Mouse (Mus musculus) neural tube, embryonic 14.5 days (tissue): ENCODE results near the gene Cactin. TPM values are rescaled to one million over a fixed set of nuclear protein-coding genes. Genes with fewer than 3 reads are reported as not detected.

Experiments used
- ATAC-seq: fragments of 200-750 bp; cut with Nextera tagmentation; 2 replicates; pipeline ENCODE4 v1.8.0; 2017; ENCODE audit warnings: low read depth, mild to moderate bottlenecking, moderate TSS enrichment, moderate library complexity
- H3K27ac ChIP-seq: fragments of 300-500 bp; sonication (generic); 2 replicates; pipeline ENCODE4 v1.5.1; 2014; ENCODE audit warnings: low read depth, mild to moderate bottlenecking, control low read depth, low read length, moderate library complexity, mixed read lengths
- H3K27me3 ChIP-seq: fragments of 300-500 bp; sonication (generic); 2 replicates; pipeline ENCODE4 v1.6.1; 2014; ENCODE audit warnings: low read length; ENCODE audit not compliant: control insufficient read depth, insufficient read depth
- H3K36me3 ChIP-seq: fragments of 300-500 bp; sonication (generic); 2 replicates; pipeline ENCODE4 v1.6.1; 2014; ENCODE audit warnings: low read length, mixed read lengths; ENCODE audit not compliant: control insufficient read depth, insufficient read depth
- H3K4me1 ChIP-seq: fragments of 300-500 bp; sonication (generic); 2 replicates; pipeline ENCODE4 v1.6.1; 2014; ENCODE audit warnings: low read length; ENCODE audit not compliant: control insufficient read depth, insufficient read depth
- H3K4me2 ChIP-seq: fragments of 300-500 bp; sonication (generic); 2 replicates; pipeline ENCODE4 v1.6.1; 2014; ENCODE audit warnings: mild to moderate bottlenecking, low read depth, low read length, control low read depth
- H3K4me3 ChIP-seq: fragments of 300-500 bp; sonication (generic); 2 replicates; pipeline ENCODE4 v1.5.1; 2014; ENCODE audit warnings: low read depth, low read length, control low read depth, mixed read lengths
- H3K9ac ChIP-seq: fragments of 300-500 bp; sonication (generic); replicated peaks from 2 replicates; pipeline ENCODE4 v1.6.1; 2014; ENCODE audit warnings: low read depth, mild to moderate bottlenecking, control low read depth, low read length, mixed read lengths
- H3K9me3 ChIP-seq: fragments of 300-500 bp; sonication (generic); 2 replicates; pipeline ENCODE4 v1.6.1; 2016; ENCODE audit warnings: low read length; ENCODE audit not compliant: control insufficient read depth
- WGBS: fragments of 180-500 bp; shearing (Covaris S2); extraction: QIAGEN DNeasy Blood & Tissue Kit; methylation state at CpG from one replicate; pipeline ENCODE4 v1.1.7; 2014; 5-methylcytosine and 5-hydroxymethylcytosine counted together
- polyA plus RNA-seq: library from polyadenylated mRNA; unstranded; fragments of >200 nt; fragmentation: Nextera tagmentation; extraction: Ambion mirVana; gene quantifications from 2 replicates; pipeline ENCODE4 v1.2.1, GENCODE M21; 2014

Cactin gene
- polyA plus RNA-seq, 1 experiment from 2014 or later: 14.3 TPM

DNA sequence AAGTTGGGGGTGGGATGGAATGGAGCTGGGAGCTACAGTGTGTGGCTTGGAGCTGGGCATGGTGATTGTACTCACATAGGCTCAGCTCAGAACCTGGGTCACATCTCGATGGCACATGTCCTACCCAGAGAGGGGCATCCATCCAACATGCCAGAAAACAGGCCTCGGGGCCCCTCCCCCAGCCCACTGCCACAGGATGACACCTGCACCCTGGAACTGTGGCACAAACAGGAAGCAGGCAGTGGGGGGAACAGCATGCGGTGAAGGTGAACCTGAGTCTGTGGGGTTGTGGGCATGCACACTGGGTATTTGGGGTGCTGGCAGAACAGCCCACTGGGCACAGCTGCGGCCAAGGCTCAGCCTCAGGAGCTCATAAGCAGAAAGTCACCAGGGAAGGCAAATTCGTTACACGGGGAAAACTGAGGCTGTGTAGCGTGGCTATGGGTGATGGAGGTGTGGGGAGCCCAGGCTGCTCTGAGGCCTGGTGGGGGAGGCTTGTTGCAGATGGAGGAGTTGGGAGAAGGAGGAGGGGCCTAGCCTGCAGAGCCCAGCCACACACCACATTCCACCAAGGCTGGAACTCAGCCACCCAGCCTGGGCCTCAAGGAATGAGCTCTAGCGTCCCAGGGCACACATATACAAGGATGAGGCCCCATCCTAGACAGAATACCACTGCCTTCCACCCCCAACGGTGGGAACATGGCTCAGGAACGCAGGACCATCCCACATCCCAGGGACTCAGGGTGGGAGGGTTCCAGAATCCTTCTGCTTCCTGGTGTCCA is 8.5 kb downstream of the Cactin start:
- ATAC-seq: no peak
- H3K27ac ChIP-seq: no peak overlapping the region
- H3K4me2 ChIP-seq: no peak overlapping the region

DNA sequence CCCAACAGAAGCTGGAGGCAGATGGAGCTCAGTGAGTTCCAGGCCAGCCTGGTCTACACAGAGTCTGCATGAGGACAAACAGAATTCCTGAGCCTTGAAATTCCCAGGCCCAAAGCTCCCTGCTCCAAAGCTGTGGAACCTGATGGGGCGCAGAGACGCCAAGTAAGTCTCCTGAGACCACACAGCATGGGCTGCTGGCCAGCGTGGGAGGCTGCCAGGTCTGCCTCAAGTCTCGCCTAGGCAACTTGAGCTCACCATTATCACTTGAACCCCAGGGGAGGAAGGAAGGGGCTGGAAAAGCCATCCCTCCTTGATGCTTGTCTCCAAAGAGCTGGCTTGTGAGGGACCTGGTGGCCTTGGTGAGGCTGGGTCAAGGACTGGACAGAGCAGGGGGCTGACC is 9.1 kb downstream of the Cactin start:
- 62% methylated on average over 4 of the region's 4 CpGs for WGBS
- Histone ChIP-seq H3K27me3 (0 out of 2 replicates have a peak, but pooled peaks cover 4% of the 10 kb centered on the region), H3K9ac (no peak overlapping the region), H3K4me2 (no peak overlapping the region), H3K36me3 (peaks cover 21% of the 10 kb centered on the region), H3K4me3 (no peak overlapping the region), H3K4me1 (no peaks in the 10 kb centered on the region), H3K27ac (no peak overlapping the region), H3K9me3 (no peaks in the 10 kb centered on the region)
- no peak for ATAC-seq

More for the DNA sequence above, 8.5 kb downstream of the Cactin start:
- Histone ChIP-seq H3K27me3 (0 out of 2 replicates have a peak, but pooled peaks cover 4% of the 10 kb centered on the region), H3K4me1 (no peaks in the 10 kb centered on the region), H3K9ac (no peak overlapping the region), H3K4me3 (no peak overlapping the region), H3K36me3 (peaks cover 27% of the 10 kb centered on the region), H3K9me3 (no peaks in the 10 kb centered on the region)
- WGBS: 73% methylated on average over 10 of the region's 10 CpGs

DNA sequence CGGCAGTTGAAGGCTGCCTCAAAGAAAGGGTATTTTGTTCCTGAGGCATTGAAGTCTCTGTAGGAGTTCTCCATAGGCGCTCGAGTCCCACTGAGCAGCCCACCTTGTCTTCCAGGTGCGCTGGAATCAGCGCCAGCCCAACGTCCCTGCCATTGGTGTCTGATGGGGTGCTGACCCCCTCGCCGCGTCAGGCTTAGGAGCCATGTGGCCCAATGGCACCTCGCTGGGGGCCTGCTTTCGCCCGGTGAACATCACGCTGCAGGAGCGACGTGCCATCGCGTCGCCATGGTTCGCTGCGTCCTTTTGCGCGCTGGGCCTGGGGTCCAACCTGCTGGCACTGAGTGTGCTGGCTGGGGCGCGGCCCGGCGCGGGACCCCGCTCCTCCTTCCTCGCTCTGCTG is 11.4 kb downstream of the Cactin start:
- H3K27me3 ChIP-seq: 0 out of 2 replicates have a peak, but pooled peaks cover 4% of the 10 kb centered on the region
- H3K36me3 ChIP-seq: no peaks in the 10 kb centered on the region
- no peak for ATAC-seq
- no peak overlapping the region for H3K27ac ChIP-seq
- 14% methylated on average over 29 of the region's 29 CpGs for WGBS
- no peaks in the 10 kb centered on the region for H3K4me1 ChIP-seq
- H3K4me3 ChIP-seq: no peak overlapping the region
- no peak overlapping the region for H3K9ac ChIP-seq
- H3K4me2 ChIP-seq: no peak overlapping the region
- no peaks in the 10 kb centered on the region for H3K9me3 ChIP-seq

DNA sequence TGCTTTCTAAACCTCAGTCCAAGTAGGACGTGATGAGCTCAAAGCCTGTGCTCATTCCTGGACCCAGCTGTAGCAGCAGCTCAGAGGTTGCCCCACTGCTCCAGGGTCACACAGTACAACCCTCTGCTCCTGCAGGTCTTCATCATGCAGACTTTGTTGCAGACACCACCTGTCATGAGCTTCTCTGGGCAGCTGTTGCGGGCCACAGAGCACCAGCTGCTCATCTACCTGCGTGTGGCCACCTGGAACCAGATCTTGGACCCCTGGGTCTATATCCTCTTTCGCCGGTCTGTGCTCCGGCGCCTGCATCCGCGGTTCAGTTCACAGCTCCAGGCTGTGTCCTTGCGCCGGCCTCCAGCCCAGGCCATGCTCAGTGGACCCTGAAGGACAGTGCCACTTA is 13.4 kb downstream of the Cactin start:
- Histone ChIP-seq H3K4me3 (no peak overlapping the region), H3K27me3 (0 out of 2 replicates have a peak, but pooled peaks cover 4% of the 10 kb centered on the region), H3K4me2 (no peak overlapping the region), H3K36me3 (no peaks in the 10 kb centered on the region), H3K9ac (no peak overlapping the region), H3K4me1 (no peaks in the 10 kb centered on the region), H3K9me3 (no peaks in the 10 kb centered on the region), H3K27ac (no peak overlapping the region)
- 71% methylated on average over 11 of the region's 11 CpGs for WGBS
- ATAC-seq: no peak

DNA sequence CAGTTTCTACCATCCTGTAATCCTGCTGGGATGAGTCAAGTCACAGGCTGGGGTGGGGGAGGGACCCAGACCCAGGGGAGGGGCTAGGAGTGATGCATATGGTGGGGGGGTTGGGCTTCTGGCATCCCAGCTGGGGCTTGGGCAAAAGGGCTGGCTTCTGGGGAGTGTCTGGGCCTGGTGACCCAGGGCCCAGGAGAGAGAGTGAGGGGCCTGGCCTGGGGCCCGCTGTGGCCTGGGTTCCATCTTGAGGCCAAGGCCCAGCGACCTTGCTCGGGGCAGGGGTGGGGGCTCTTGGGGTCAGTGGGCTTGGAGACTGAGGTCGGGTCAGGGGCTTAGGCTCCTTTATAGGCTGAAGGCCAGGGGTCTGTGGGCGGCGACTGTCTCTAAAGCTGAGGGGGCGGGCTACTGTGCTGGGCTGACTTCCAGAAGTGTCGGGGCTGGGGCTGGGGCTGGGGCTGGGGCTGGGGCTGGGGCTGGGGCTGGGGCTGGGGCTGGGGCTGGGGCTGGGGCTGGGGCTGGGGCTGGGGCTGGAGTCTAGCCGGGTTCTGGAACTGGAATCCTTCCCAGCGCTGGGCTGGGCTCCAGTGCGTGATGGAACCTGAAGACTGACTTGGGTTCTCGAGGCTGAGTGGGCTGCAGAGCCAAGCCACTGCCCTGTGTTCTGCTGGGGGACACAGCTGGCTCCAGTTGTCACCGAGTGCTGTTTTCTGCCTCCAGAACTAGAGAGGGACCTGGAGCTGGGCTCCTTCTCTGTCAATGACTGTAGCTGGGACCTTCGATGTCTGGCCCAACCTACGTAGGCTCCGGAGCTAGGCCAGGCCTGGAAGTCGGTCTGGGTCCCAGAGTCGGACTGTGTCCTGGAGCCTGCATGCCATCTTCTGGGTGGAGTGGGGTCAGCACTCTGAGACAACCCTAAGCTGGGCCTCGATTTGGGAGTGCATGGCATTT is 14.8 kb downstream of the Cactin start:
- no peaks in the 10 kb centered on the region for H3K4me1 ChIP-seq
- no peak overlapping the region for H3K27ac ChIP-seq
- H3K27me3 ChIP-seq: 0 out of 2 replicates have a peak, but pooled peaks cover 4% of the 10 kb centered on the region
- no peaks in the 10 kb centered on the region for H3K36me3 ChIP-seq
- no peak overlapping the region for H3K4me3 ChIP-seq
- WGBS: 46% methylated on average over 15 of the region's 19 CpGs
- ATAC-seq: no peak
- H3K4me2 ChIP-seq: no peak overlapping the region
- H3K9ac ChIP-seq: no peak overlapping the region
- no peaks in the 10 kb centered on the region for H3K9me3 ChIP-seq

DNA sequence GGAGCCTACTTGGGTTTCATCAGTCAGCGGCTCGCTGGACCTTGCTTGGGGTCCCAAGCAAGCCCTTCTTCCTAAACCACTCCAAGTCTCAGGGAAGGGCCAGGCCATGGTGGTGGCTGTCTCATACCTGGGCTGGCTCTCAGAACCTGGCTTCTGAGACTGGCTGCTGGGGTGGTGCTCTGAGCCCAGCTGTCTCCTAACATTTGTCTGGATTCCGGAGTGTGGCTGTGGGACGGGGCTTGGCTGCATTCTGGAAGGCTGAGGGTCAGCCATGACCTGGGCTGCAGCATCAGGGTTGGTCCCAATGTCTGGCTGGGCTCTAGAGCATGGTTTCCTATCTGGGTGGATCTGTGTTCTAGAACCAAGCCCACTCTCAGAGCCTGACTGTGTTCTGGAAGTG is 15.7 kb downstream of the Cactin start:
- peaks cover 8% of the 10 kb centered on the region; the same call in 1 of the 2 replicates for H3K27me3 ChIP-seq

DNA sequence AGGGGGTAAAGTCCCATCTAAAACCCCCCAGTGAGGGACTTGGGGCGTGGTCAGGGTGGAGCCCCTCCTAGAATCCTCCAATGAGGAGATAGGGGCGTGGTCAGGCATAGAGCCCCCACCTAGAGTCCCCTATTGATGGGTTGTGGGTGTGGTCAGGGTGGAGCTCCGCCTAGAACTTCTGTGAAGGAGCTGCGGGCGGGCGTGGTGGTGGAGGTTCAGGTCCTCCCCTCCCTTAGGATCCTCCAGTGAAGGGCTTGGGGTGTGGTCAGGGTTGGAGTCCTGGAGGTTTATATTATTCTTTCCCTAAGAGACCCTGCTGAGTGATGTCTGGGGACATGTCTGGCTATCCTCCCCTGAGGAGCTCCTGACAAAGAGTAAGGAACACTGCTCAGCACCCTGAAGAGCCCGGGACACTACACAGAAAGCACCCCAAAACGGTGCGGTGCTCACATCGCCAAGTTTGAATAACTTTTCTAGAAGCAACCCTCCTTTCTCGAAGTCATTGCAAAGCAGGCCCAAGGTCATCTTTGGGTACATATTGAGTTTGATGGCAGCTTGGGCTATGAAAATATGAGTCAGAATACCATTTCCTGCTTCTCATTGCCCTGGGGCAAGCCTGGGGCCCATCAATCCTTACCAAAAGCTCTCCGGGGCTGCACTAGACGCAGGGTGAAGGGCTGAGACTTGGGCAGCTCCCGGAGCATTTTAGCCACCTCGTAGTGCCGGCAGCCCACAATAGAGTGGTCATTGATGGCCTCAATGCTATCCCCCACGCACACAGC is 19.8 kb downstream of the Cactin start:
- ATAC-seq: no peak
- Histone ChIP-seq H3K9ac (no peak overlapping the region), H3K4me1 (0 out of 2 replicates have a peak, but pooled peaks cover 6% of the 10 kb centered on the region), H3K9me3 (no peaks in the 10 kb centered on the region), H3K4me3 (no peak overlapping the region), H3K36me3 (no peaks in the 10 kb centered on the region), H3K27me3 (peaks cover 30% of the 10 kb centered on the region), H3K4me2 (no peak overlapping the region), H3K27ac (no peak overlapping the region)
- 33% methylated on average over 17 of the region's 17 CpGs for WGBS

More for the DNA sequence above, 15.7 kb downstream of the Cactin start:
- Histone ChIP-seq H3K36me3 (no peaks in the 10 kb centered on the region), H3K9ac (no peak overlapping the region), H3K4me1 (no peaks in the 10 kb centered on the region), H3K4me3 (no peak overlapping the region), H3K27ac (no peak overlapping the region), H3K4me2 (no peak overlapping the region), H3K9me3 (no peaks in the 10 kb centered on the region)
- no peak for ATAC-seq
- 99% methylated on average over 4 of the region's 4 CpGs for WGBS

DNA sequence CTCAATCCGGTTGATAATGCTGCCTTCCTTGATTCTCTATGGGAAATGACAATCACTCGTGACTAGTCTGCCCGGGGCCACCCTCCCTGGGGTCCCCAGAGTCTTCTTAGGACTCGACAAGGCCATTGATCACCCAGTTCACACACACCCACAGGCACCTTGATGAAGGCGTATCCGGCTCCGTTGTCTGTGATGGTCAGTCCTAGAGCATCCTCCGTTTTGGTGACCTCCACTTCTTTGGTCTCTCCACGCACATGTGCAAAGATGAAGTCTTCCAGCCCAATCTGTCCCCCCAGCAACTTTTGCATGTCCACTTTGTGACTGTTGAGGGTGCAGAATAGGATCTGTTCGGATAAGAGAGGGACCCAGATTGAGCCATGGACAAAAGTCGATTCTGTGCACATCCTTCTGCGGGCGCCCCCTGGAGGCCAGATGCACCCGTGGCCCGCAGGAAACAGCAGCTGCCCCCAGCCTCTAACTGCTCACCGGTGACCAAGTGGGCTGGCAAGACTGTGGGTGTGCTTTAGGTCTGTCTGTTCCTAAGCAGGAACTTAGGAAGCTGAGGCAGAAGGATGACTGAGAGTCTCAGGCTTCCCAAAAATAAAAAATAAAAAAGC is 20.5 kb downstream of the Cactin start:
- ATAC-seq: no peak
- Histone ChIP-seq H3K27me3 (peaks cover 30% of the 10 kb centered on the region), H3K4me1 (peaks cover 6% of the 10 kb centered on the region; the same call in 1 of the 2 replicates), H3K36me3 (no peaks in the 10 kb centered on the region), H3K27ac (no peak overlapping the region), H3K9ac (no peak overlapping the region), H3K4me2 (no peak overlapping the region), H3K4me3 (no peak overlapping the region), H3K9me3 (no peaks in the 10 kb centered on the region)
- WGBS: 37% methylated on average over 16 of the region's 16 CpGs
